Mouse (Mus musculus) layer of hippocampus, adult 6 months (tissue): ENCODE data around the gene Irx3. TPM values are rescaled to one million over a fixed set of nuclear protein-coding genes. Genes with fewer than 3 reads are reported as not detected.

Experiments
- long read RNA-seq, 2 experiments: library from polyadenylated mRNA; unstranded; transcript quantifications; one replicate each; pipeline ENCODE4 v2.0.0; 2019 to 2020
- polyA plus RNA-seq: library from polyadenylated mRNA; unstranded; fragments of <200 nt; fragmentation: Nextera tagmentation; gene quantifications from 2 replicates; pipeline ENCODE4 v1.2.3, GENCODE M21; 2021

The Irx3 gene
- 0.18 TPM in 1 of 2 replicates, not detected in the other for polyA plus RNA-seq
- long read RNA-seq, experiment 1, result 0 reads
- long read RNA-seq, experiment 2, transcript Irx3-202 (4 exons, 2,748 nt), result major isoform, 17 of 19 reads
- long read RNA-seq, experiment 2, partial matches to known transcripts, result 2 of 19 reads
- long read RNA-seq, experiment 2, other reads (novel, unspliced or antisense), result 0 of 19 reads

GRCm38 (mm10) chr8:91801839-91802238, at the start of gene Irx3:
Gene Irx3, minus strand, starts transcription at chr8:91802067.

